19 mouse cellular contexts compared by ENCODE assay signal in genomic region chr1:74704156-74704555, GRCm38 (mm10). TPM values are rescaled to one million over a fixed set of nuclear protein-coding genes. Genes with fewer than 3 reads are reported as not detected.
"Had no signal": no experiment of that assay in that cellular context is flagged by ENCODE, and none has a peak within 500 bp of the region (broad histone marks: within the 10 kb centered on the region; RNA-seq: fewer than 3 reads in every experiment).

No protein-coding gene starts in this region.

- H3K4me1 ChIP-seq: limb, embryonic 13.5 days; neural tube, embryonic 15.5 days had no signal

- H3K9me3 ChIP-seq: limb, embryonic 13.5 days; neural tube, embryonic 15.5 days had no signal

- H3K27ac ChIP-seq: limb, embryonic 13.5 days; liver, embryonic 14.5 days; neural tube, embryonic 15.5 days had no signal

- H3K9ac ChIP-seq: limb, embryonic 13.5 days; liver, embryonic 14.5 days; neural tube, embryonic 15.5 days had no signal

- H3K27me3 ChIP-seq: limb, embryonic 13.5 days; neural tube, embryonic 15.5 days had no signal

- H3K4me2 ChIP-seq: limb, embryonic 13.5 days; neural tube, embryonic 15.5 days had no signal

- ATAC-seq: intestine, embryonic 16.5 days; lung, postnatal 0 days had no signal

- H3K4me3 ChIP-seq: limb, embryonic 13.5 days; myocyte; neural tube, embryonic 15.5 days had no signal

- DNase-seq: kidney, adult 2 months; kidney, postnatal 36 days; left cerebral cortex, postnatal 4 days; lung, adult 2 months; lung, postnatal 36 days; midbrain, embryonic 14.5 days; right cerebral cortex, adult 18-20 months; right cerebral cortex, postnatal 25 days; thymus, adult 2 months; thymus, postnatal 25 days had no signal

RNA-seq across cellular contexts. Expression of gene Prkag3, which starts 44.9 kb away (rescaled TPM):
- total RNA-seq: left cerebral cortex, postnatal 4 days; megakaryocyte progenitor cell, adult 5-6 weeks had no signal
- polyA plus RNA-seq: liver, adult 2 months; liver, embryonic 14.5 days; midbrain, embryonic 14.5 days; neural tube, embryonic 11.5 days had no signal
